Mouse (Mus musculus) CH12.LX (cell line): ENCODE results near the gene Dpagt1. TPM values are rescaled to one million over a fixed set of nuclear protein-coding genes. Genes with fewer than 3 reads are reported as not detected.

ENCODE experiments used
- DNase-seq: peaks from one replicate; pipeline ENCODE4 v3.0.0-alpha.2; 2013; ENCODE audit errors: extremely low read depth
- H3K27ac ChIP-seq: 2 replicates; pipeline ENCODE4 v1.5.1; 2012; ENCODE audit warnings: low read depth, mild to moderate bottlenecking, control low read depth, moderate library complexity; ENCODE audit not compliant: insufficient read depth
- H3K27me3 ChIP-seq: replicated peaks from 2 replicates; pipeline ENCODE3; 2012; ENCODE audit warnings: inconsistent platforms
- H3K36me3 ChIP-seq, 2 experiments: replicated peaks in 1 of 2; 2 replicates each; pipeline versions ENCODE3 to v1.6.1; 2012; ENCODE audit warnings: inconsistent platforms in 1 of 2, low read length in 1 of 2, mild to moderate bottlenecking in 1 of 2, mixed read lengths in 1 of 2, moderate library complexity in 1 of 2; ENCODE audit not compliant: control insufficient read depth in 1 of 2, insufficient read depth in 1 of 2
- H3K4me1 ChIP-seq, 2 experiments: 2 replicates each; pipeline ENCODE4 v1.6.1; 2012; ENCODE audit warnings: inconsistent platforms in 1 of 2, moderate library complexity in 1 of 2; ENCODE audit not compliant: insufficient read depth in 2 of 2, control insufficient read depth in 1 of 2
- H3K4me2 ChIP-seq: 2 replicates; pipeline ENCODE4 v1.6.1; 2012; ENCODE audit warnings: low read depth, mild to moderate bottlenecking, control low read depth; ENCODE audit not compliant: poor library complexity, insufficient read depth, severe bottlenecking
- H3K4me3 ChIP-seq, 3 experiments: fragments of 150-350 bp in 1 of 3; sonication (generic) in 1 of 3; replicated peaks in 1 of 3; 2 replicates each; pipeline versions ENCODE3 to v1.5.1; 2011 to 2012; ENCODE audit warnings: low read depth in 2 of 3, low read length in 2 of 3, mild to moderate bottlenecking in 2 of 3, moderate library complexity in 2 of 3, control low read depth in 1 of 3, improper control_type of control experiment in 1 of 3, inconsistent platforms in 1 of 3, mixed read lengths in 1 of 3; ENCODE audit not compliant: poor library complexity in 1 of 3
- H3K79me2 ChIP-seq: replicated peaks from 2 replicates; pipeline ENCODE4 v1.6.1; 2012; ENCODE audit warnings: mild to moderate bottlenecking, moderate library complexity; ENCODE audit not compliant: control insufficient read depth, poor library complexity, insufficient read depth, severe bottlenecking; ENCODE audit errors: extremely low read depth
- H3K9ac ChIP-seq: 2 replicates; pipeline ENCODE4 v1.6.1; 2012; ENCODE audit warnings: low read depth, mild to moderate bottlenecking, control low read depth, moderate library complexity; ENCODE audit not compliant: insufficient read depth
- H3K9me3 ChIP-seq: replicated peaks from 2 replicates; pipeline ENCODE3; 2012; ENCODE audit warnings: low read length, inconsistent platforms, mixed read lengths
- BHLHE40 ChIP-seq: IDR thresholded peaks from 2 replicates; pipeline ENCODE4 v1.6.1; 2011; ENCODE audit warnings: mild to moderate bottlenecking, low read depth, low read length, improper control_type of control experiment
- E2F4 ChIP-seq: IDR thresholded peaks from 2 replicates; pipeline ENCODE4 v1.6.1; 2011; ENCODE audit warnings: low read depth, low read length, improper control_type of control experiment; ENCODE audit not compliant: insufficient replicate concordance
- ELF1 ChIP-seq: IDR thresholded peaks from 2 replicates; pipeline ENCODE4 v1.6.1; 2014; ENCODE audit warnings: low read depth, mild to moderate bottlenecking, inconsistent platforms, low read length, improper control_type of control experiment
- HCFC1 ChIP-seq: IDR thresholded peaks from 2 replicates; pipeline ENCODE4 v1.6.1; 2012; ENCODE audit warnings: low read depth, mild to moderate bottlenecking, inconsistent platforms, low read length, improper control_type of control experiment
- IRF4 ChIP-seq: IDR thresholded peaks from 2 replicates; pipeline ENCODE4 v1.6.1; 2014; ENCODE audit warnings: low read depth, mild to moderate bottlenecking, inconsistent platforms, low read length, improper control_type of control experiment
- KAT2A ChIP-seq: IDR thresholded peaks from 2 replicates; pipeline ENCODE4 v1.6.1; 2012; ENCODE audit warnings: low read length, improper control_type of control experiment, inconsistent platforms; ENCODE audit not compliant: insufficient replicate concordance
- MAX ChIP-seq: IDR thresholded peaks from 2 replicates; pipeline ENCODE4 v1.6.1; 2011; ENCODE audit warnings: low read length, improper control_type of control experiment
- MXI1 ChIP-seq: IDR thresholded peaks from 2 replicates; pipeline ENCODE4 v1.6.1; 2011; ENCODE audit warnings: mild to moderate bottlenecking, low read depth, low read length, improper control_type of control experiment
- MYC ChIP-seq: IDR thresholded peaks from 2 replicates; pipeline ENCODE4 v1.6.1; 2011; ENCODE audit warnings: low read depth, mild to moderate bottlenecking, improper control_type of control experiment, low read length
- NELFE ChIP-seq: IDR thresholded peaks from 2 replicates; pipeline ENCODE4 v1.6.1; 2011; ENCODE audit warnings: low read depth, low read length, improper control_type of control experiment
- NRF1 ChIP-seq: IDR thresholded peaks from 2 replicates; pipeline ENCODE4 v1.6.1; 2014; ENCODE audit warnings: low read depth, mild to moderate bottlenecking, inconsistent platforms, low read length, improper control_type of control experiment, moderate library complexity
- PAX5 ChIP-seq: IDR thresholded peaks from 2 replicates; pipeline ENCODE4 v1.6.1; 2012; ENCODE audit warnings: low read length, inconsistent platforms, mixed read lengths
- POLR2A ChIP-seq: IDR thresholded peaks from 2 replicates; pipeline ENCODE4 v1.6.1; 2011; ENCODE audit warnings: low read depth, mild to moderate bottlenecking, improper control_type of control experiment, low read length
- RAD21 ChIP-seq: IDR thresholded peaks from 2 replicates; pipeline ENCODE4 v1.6.1; 2011; ENCODE audit warnings: low read depth, mild to moderate bottlenecking, low read length, improper control_type of control experiment, moderate library complexity
- RCOR1 ChIP-seq: conservative IDR thresholded peaks from 2 replicates; pipeline ENCODE4 v1.6.1; 2012; ENCODE audit warnings: low read depth, mild to moderate bottlenecking, inconsistent platforms, low read length, improper control_type of control experiment
- SIN3A ChIP-seq: IDR thresholded peaks from 2 replicates; pipeline ENCODE4 v1.6.1; 2012; ENCODE audit warnings: low read length, improper control_type of control experiment, inconsistent platforms
- TCF12 ChIP-seq: IDR thresholded peaks from 2 replicates; pipeline ENCODE4 v1.6.1; 2014; ENCODE audit warnings: low read depth, mild to moderate bottlenecking, inconsistent platforms, low read length, improper control_type of control experiment
- USF1 ChIP-seq: IDR thresholded peaks from 2 replicates; pipeline ENCODE4 v1.6.1; 2014; ENCODE audit warnings: low read depth, mild to moderate bottlenecking, inconsistent platforms, low read length, improper control_type of control experiment
- ZMIZ1 ChIP-seq: IDR thresholded peaks from 2 replicates; pipeline ENCODE4 v1.6.1; 2012; ENCODE audit warnings: low read depth, mild to moderate bottlenecking, inconsistent platforms, low read length, improper control_type of control experiment
- ZNF384 ChIP-seq: IDR thresholded peaks from 2 replicates; pipeline ENCODE4 v1.6.1; 2012; ENCODE audit warnings: low read depth, low read length, improper control_type of control experiment, inconsistent platforms
- dilution Hi-C: fragments of 300-500 bp; cut with MboI; formaldehyde crosslinking; loops from 2 replicates; pipeline ENCODE4 v1.14.3; 2020; ENCODE audit warnings: low sequenced_read_pairs; ENCODE audit not compliant: extremely low pct_unique_long_range_greater_than_20kb, extremely low pct_ligation_motif_present
- in situ Hi-C: fragments of 300-500 bp; cut with MboI; formaldehyde crosslinking; loops from 3 replicates; pipeline ENCODE4 v1.14.3; 2019; ENCODE audit warnings: low sequenced_read_pairs, low pct_ligation_motif_present, low pct_unique_long_range_greater_than_20kb, mixed read lengths
- polyA plus RNA-seq: library from polyadenylated mRNA; unstranded; fragments of >175 nt; gene quantifications from 2 replicates; pipeline ENCODE4 v1.2.1, GENCODE M21; 2012; ENCODE audit warnings: low read depth; ENCODE audit not compliant: insufficient read length
- total RNA-seq, 2 experiments: library from RNA; depleted of rRNA; stranded (reverse); fragments of 300-350 nt in 1 of 2; fragments of >200 nt in 1 of 2; gene quantifications; 2 replicates each; pipeline ENCODE4 v1.2.3; 2012 to 2014

Gene Dpagt1
- total and polyA plus RNA-seq, 3 experiments: 8.5 to 41.7 (median 15.8) TPM

DNA sequence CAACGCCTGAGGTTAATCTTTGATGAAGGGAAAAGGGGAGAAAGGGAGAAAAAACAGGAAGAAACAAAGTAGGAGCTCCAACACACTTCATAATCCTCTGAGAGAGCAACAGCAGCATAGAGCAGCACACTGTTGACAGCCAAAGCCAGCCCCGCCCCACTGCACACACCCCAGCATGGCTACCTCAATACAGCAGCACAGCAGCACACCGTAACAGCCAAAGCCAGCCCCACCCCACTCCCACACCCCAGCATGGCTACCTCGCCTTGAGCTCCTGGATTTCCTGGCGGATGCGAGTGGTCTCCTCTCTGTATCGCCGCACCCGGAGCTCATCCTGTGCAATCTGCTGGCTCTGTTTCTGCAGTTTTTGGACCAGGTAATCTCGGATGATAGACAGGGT lies 26.5 kb downstream of the Dpagt1 start:
- dilution Hi-C loops (no loop called here), in situ Hi-C loops (no loop called here)
- DNase-seq: no peak
- no peak overlapping the region for H3K27ac ChIP-seq
- H3K36me3 ChIP-seq: peaks cover 89 to 91% of the 10 kb centered on the region in 2 experiments
- peaks cover 3% of the 10 kb centered on the region for H3K9me3 ChIP-seq
- no peak overlapping the region for H3K9ac ChIP-seq
- H3K27me3 ChIP-seq: no peaks in the 10 kb centered on the region
- no peaks in the 10 kb centered on the region for H3K79me2 ChIP-seq
- H3K4me1 ChIP-seq: peaks cover 0 to 4% of the 10 kb centered on the region in 2 experiments; a peak in 1 of 4 replicates
- no peak overlapping the region for H3K4me2 ChIP-seq
- TF ChIP-seq RAD21 (no peak), HCFC1 (no peak), IRF4 (no peak), ZMIZ1 (no peak), TCF12 (no peak), MAX (no peak), USF1 (no peak), E2F4 (no peak), MXI1 (no peak), KAT2A (no peak), NRF1 (no peak), PAX5 (no peak), BHLHE40 (no peak), NELFE (no peak), MYC (no peak), RCOR1 (no peak), SIN3A (no peak)
- no peak overlapping the region for H3K4me3 ChIP-seq

DNA sequence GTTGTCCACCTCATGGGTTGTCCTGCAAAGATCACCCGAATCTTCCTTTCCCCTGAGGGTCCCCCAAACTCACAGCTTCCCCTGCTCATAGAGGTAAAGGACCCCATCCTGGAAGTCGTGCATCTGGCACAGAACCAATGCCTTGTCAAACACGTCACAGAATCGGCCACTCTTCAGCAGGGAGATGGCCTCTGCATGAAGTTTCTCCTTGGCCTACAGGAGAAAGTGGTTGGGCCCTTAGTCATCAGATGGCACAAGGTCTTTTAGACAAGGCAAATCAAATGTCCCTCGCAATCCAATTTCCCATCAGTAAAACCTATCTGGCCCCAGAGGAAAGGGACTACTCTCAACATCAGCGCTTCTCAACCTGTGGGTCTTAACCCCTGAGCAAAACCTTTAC lies 27.3 kb downstream of the Dpagt1 start:
- Histone ChIP-seq H3K4me1 (no peaks in the 10 kb centered on the region), H3K27ac (no peak overlapping the region), H3K9ac (no peak overlapping the region)
- TF ChIP-seq RAD21: no peak
- no peak for TF ChIP-seq ZNF384
- TF ChIP-seq POLR2A: no peak
- TF ChIP-seq ELF1: no peak
- TF ChIP-seq, all 38 proteins: peak for 0
- peaks cover 86 to 90% of the 10 kb centered on the region in 2 experiments for H3K36me3 ChIP-seq
- no peak overlapping the region for H3K4me2 ChIP-seq
- dilution Hi-C loops: no loop called here
- in situ Hi-C loops: no loop called here
- H3K9me3 ChIP-seq: peaks cover 3% of the 10 kb centered on the region
- DNase-seq: no peak
- no peaks in the 10 kb centered on the region for H3K27me3 ChIP-seq
- H3K79me2 ChIP-seq: no peaks in the 10 kb centered on the region
- no peak overlapping the region for H3K4me3 ChIP-seq
